Mouse (Mus musculus): ENCODE measurements around the gene Gatad2b.

- no peak for TF ChIP-seq CTCF (IDR thresholded peaks at IDR 0.05; ENCODE audit: extremely low read depth, insufficient read length, insufficient replicate concordance, low read depth, low read length)
- no peak for TF ChIP-seq POLR2A (IDR thresholded peaks at IDR 0.05; ENCODE audit: low read depth, low read length)
Measured at GRCm38 (mm10) chr3:90388192-90388591, 95.2 kb downstream of the Gatad2b start.
